Mouse (Mus musculus): ENCODE data around the gene Prss53. TPM values are rescaled to one million over a fixed set of nuclear protein-coding genes. Genes with fewer than 3 reads are reported as not detected.

The Prss53 gene
- 2.4 and 2.9 TPM in 2 replicates for polyA plus RNA-seq (2015; fragmentation: Nextera tagmentation; extraction: Ambion mirVana)

DNA sequence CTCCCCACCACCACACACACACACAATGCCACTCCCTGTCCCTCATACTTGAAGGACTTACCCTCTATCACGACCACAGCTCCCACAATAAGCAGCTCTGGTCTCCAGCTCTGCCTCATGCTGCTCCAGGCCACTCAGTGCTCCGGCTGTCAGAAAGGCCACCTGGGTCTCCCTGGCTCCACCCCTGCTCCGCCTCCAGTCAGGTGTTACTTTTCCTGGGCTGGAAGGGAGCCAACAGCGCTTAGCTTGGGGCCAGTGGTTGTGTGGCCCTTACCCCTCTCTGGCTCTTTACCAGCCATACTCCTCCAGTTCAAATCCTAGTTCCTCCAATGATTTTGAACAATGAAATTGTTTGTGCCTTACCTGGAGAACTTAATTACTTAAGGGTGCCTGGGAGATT lies at the start of gene Prss53:
TSS of gene Prss53 (minus strand) at position 173 of the 400 bp plus-strand sequence.
- no peak for ATAC-seq

GRCm38 (mm10) chr7:127936216-127936884 lies 45.6 kb upstream of the Prss53 start:
- Histone ChIP-seq H3K4me3 (ENCODE audit: low read depth, low read length) (peak overlapping the region; percentile 70), H3K4me2 (replicated peaks; ENCODE audit: low read depth) (peak overlapping the region; percentile 100), H3K9me3 (ENCODE audit: control insufficient read depth) (no peaks in the 10 kb centered on the region), H3K4me1 (replicated peaks; ENCODE audit: control insufficient read depth, insufficient read depth, low read length) (0 out of 2 replicates have a peak, but pooled peaks cover 4% of the 10 kb centered on the region), H3K36me3 (ENCODE audit: control insufficient read depth, insufficient read depth) (no peaks in the 10 kb centered on the region), H3K9ac (ENCODE audit: low read depth, low read length) (peak overlapping the region; percentile 68), H3K27ac (ENCODE audit: low read depth, low read length) (no peak overlapping the region), H3K27me3 (replicated peaks; ENCODE audit: control insufficient read depth, insufficient read depth, low read length) (no peaks in the 10 kb centered on the region)
- ATAC-seq: no peak
- TF ChIP-seq CTCF (IDR thresholded peaks at IDR 0.05; ENCODE audit: low read depth): no peak
- WGBS: 54% methylated on average over 18 of the region's 18 CpGs

More for the DNA sequence above, at the start of gene Prss53:
- H3K9ac ChIP-seq (ENCODE audit: low read depth, low read length): no peak within 1 kb of the TSS
- 17% methylated on average over 4 of the region's 4 CpGs for WGBS
- TF ChIP-seq CTCF (IDR thresholded peaks at IDR 0.05; ENCODE audit: low read depth): no peak
- no peak within 1 kb of the TSS for H3K4me2 ChIP-seq (replicated peaks; ENCODE audit: low read depth)
- H3K4me1 ChIP-seq (replicated peaks; ENCODE audit: control insufficient read depth, insufficient read depth, low read length): peaks cover 8% of the 10 kb centered on the region; the same call in 1 of the 2 replicates
- no peak within 1 kb of the TSS for H3K4me3 ChIP-seq (ENCODE audit: low read depth, low read length)
- no peaks in the 10 kb centered on the region for H3K9me3 ChIP-seq (ENCODE audit: control insufficient read depth)
- no peak within 1 kb of the TSS for H3K27ac ChIP-seq (ENCODE audit: low read depth, low read length)
- no peaks in the 10 kb centered on the region for H3K27me3 ChIP-seq (replicated peaks; ENCODE audit: control insufficient read depth, insufficient read depth, low read length)
- peaks cover 56% of the 10 kb centered on the region; the same call in 1 of the 2 replicates for H3K36me3 ChIP-seq (ENCODE audit: control insufficient read depth, insufficient read depth)

DNA sequence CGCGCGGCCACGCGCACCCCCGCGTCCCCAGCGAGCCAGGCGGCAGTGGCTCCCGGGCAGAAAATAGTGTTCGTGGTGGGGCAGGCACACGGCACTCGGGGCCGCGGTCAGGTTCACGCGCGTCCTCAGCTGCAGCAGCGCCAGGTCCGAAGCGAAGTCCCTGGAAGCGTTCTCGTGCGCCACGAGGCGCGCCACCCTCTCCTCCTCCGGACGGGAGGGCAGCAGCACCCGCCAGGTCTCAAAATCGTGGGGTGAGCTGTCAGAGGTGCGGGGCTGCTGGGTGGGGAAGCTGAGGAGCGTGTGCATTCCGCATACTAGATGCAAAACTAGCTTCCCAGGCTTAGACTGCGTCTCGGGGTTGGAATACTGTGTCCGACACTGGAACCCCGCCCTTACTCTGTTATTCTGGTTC lies 45.0 kb upstream of the Prss53 start:
- no peak for TF ChIP-seq CTCF (IDR thresholded peaks at IDR 0.05; ENCODE audit: low read depth)
- peak overlapping the region; percentile 68 for H3K9ac ChIP-seq (ENCODE audit: low read depth, low read length)
- H3K27me3 ChIP-seq (replicated peaks; ENCODE audit: control insufficient read depth, insufficient read depth, low read length): no peaks in the 10 kb centered on the region
- no peaks in the 10 kb centered on the region for H3K36me3 ChIP-seq (ENCODE audit: control insufficient read depth, insufficient read depth)
- ATAC-seq: peak; percentile 38
- H3K4me3 ChIP-seq (ENCODE audit: low read depth, low read length): peak overlapping the region; percentile 70
- H3K9me3 ChIP-seq (ENCODE audit: control insufficient read depth): no peaks in the 10 kb centered on the region
- WGBS: under 1% methylated on average over 38 of the region's 38 CpGs
- peak overlapping the region; percentile 100 for H3K4me2 ChIP-seq (replicated peaks; ENCODE audit: low read depth)
- H3K27ac ChIP-seq (ENCODE audit: low read depth, low read length): peak overlapping the region; percentile 41; the same call in 1 of the 2 replicates
- H3K4me1 ChIP-seq (replicated peaks; ENCODE audit: control insufficient read depth, insufficient read depth, low read length): peaks cover 4% of the 10 kb centered on the region; the same call in 1 of the 2 replicates

GRCm38 (mm10) chr7:127935028-127935722 lies 44.4 kb upstream of the Prss53 start:
- peak; percentile 89 for ATAC-seq

DNA sequence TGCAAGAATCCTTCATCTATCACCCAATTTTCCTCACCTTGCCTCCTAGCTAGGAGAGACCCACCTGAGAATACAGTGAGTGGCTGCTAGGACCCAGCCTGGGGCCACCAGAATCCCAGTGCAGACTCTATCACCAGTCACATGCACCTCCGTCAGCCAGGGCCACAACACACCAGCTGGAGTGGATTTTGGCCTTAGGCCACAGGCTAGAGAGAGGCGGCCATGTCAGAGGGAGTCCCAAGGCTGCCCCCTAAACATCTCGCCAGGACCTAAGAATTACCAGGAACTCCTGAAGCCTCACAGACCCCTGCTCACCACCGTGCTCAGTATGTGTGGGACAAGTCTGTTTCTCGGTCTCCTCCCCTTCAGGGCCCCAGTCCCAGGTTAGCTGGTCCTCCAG lies 43.3 kb upstream of the Prss53 start:
- ATAC-seq: no peak
- TF ChIP-seq CTCF (IDR thresholded peaks at IDR 0.05; ENCODE audit: low read depth): no peak

More at GRCm38 (mm10) chr7:127935028-127935722, 44.4 kb upstream of the Prss53 start:
- H3K27me3 ChIP-seq (replicated peaks; ENCODE audit: control insufficient read depth, insufficient read depth, low read length): no peaks in the 10 kb centered on the region
- TF ChIP-seq CTCF (IDR thresholded peaks at IDR 0.05; ENCODE audit: low read depth): peak; percentile 99
- H3K9ac ChIP-seq (ENCODE audit: low read depth, low read length): peak overlapping the region; percentile 68
- WGBS: 6% methylated on average over 31 of the region's 32 CpGs
- peak overlapping the region; percentile 100 for H3K4me2 ChIP-seq (replicated peaks; ENCODE audit: low read depth)
- peak overlapping the region; percentile 70 for H3K4me3 ChIP-seq (ENCODE audit: low read depth, low read length)
- no peaks in the 10 kb centered on the region for H3K9me3 ChIP-seq (ENCODE audit: control insufficient read depth)
- H3K36me3 ChIP-seq (ENCODE audit: control insufficient read depth, insufficient read depth): no peaks in the 10 kb centered on the region
- peak overlapping the region; percentile 41; the same call in 1 of the 2 replicates for H3K27ac ChIP-seq (ENCODE audit: low read depth, low read length)
- H3K4me1 ChIP-seq (replicated peaks; ENCODE audit: control insufficient read depth, insufficient read depth, low read length): peaks cover 4% of the 10 kb centered on the region; the same call in 1 of the 2 replicates

More for the DNA sequence above, 43.3 kb upstream of the Prss53 start:
- Histone ChIP-seq H3K9ac (ENCODE audit: low read depth, low read length) (no peak overlapping the region), H3K36me3 (ENCODE audit: control insufficient read depth, insufficient read depth) (no peaks in the 10 kb centered on the region), H3K4me3 (ENCODE audit: low read depth, low read length) (no peak overlapping the region), H3K9me3 (ENCODE audit: control insufficient read depth) (no peaks in the 10 kb centered on the region), H3K4me1 (replicated peaks; ENCODE audit: control insufficient read depth, insufficient read depth, low read length) (peaks cover 4% of the 10 kb centered on the region; the same call in 1 of the 2 replicates), H3K4me2 (replicated peaks; ENCODE audit: low read depth) (no peak overlapping the region), H3K27me3 (replicated peaks; ENCODE audit: control insufficient read depth, insufficient read depth, low read length) (no peaks in the 10 kb centered on the region), H3K27ac (ENCODE audit: low read depth, low read length) (no peak overlapping the region)
- 78% methylated on average over 5 of the region's 5 CpGs for WGBS

All from intestine, postnatal 0 days (tissue).